Mouse (Mus musculus) CH12.LX (cell line): ENCODE data around the gene Olfr1286. TPM values are rescaled to one million over a fixed set of nuclear protein-coding genes. Genes with fewer than 3 reads are reported as not detected.

Experiments
- DNase-seq: peaks from one replicate; pipeline ENCODE4 v3.0.0-alpha.2; 2013; ENCODE audit errors: extremely low read depth
- H3K27ac ChIP-seq: 2 replicates; pipeline ENCODE4 v1.5.1; 2012; ENCODE audit warnings: low read depth, mild to moderate bottlenecking, control low read depth, moderate library complexity; ENCODE audit not compliant: insufficient read depth
- H3K27me3 ChIP-seq: replicated peaks from 2 replicates; pipeline ENCODE3; 2012; ENCODE audit warnings: inconsistent platforms
- H3K36me3 ChIP-seq, 2 experiments: replicated peaks in 1 of 2; 2 replicates each; pipeline versions ENCODE3 to v1.6.1; 2012; ENCODE audit warnings: inconsistent platforms in 1 of 2, low read length in 1 of 2, mild to moderate bottlenecking in 1 of 2, mixed read lengths in 1 of 2, moderate library complexity in 1 of 2; ENCODE audit not compliant: control insufficient read depth in 1 of 2, insufficient read depth in 1 of 2
- H3K4me1 ChIP-seq, 2 experiments: 2 replicates each; pipeline ENCODE4 v1.6.1; 2012; ENCODE audit warnings: inconsistent platforms in 1 of 2, moderate library complexity in 1 of 2; ENCODE audit not compliant: insufficient read depth in 2 of 2, control insufficient read depth in 1 of 2
- H3K4me2 ChIP-seq: 2 replicates; pipeline ENCODE4 v1.6.1; 2012; ENCODE audit warnings: low read depth, mild to moderate bottlenecking, control low read depth; ENCODE audit not compliant: poor library complexity, insufficient read depth, severe bottlenecking
- H3K4me3 ChIP-seq, 3 experiments: fragments of 150-350 bp in 1 of 3; sonication (generic) in 1 of 3; replicated peaks in 1 of 3; 2 replicates each; pipeline versions ENCODE3 to v1.5.1; 2011 to 2012; ENCODE audit warnings: low read depth in 2 of 3, low read length in 2 of 3, mild to moderate bottlenecking in 2 of 3, moderate library complexity in 2 of 3, control low read depth in 1 of 3, improper control_type of control experiment in 1 of 3, inconsistent platforms in 1 of 3, mixed read lengths in 1 of 3; ENCODE audit not compliant: poor library complexity in 1 of 3
- H3K79me2 ChIP-seq: replicated peaks from 2 replicates; pipeline ENCODE4 v1.6.1; 2012; ENCODE audit warnings: mild to moderate bottlenecking, moderate library complexity; ENCODE audit not compliant: control insufficient read depth, poor library complexity, insufficient read depth, severe bottlenecking; ENCODE audit errors: extremely low read depth
- H3K9ac ChIP-seq: 2 replicates; pipeline ENCODE4 v1.6.1; 2012; ENCODE audit warnings: low read depth, mild to moderate bottlenecking, control low read depth, moderate library complexity; ENCODE audit not compliant: insufficient read depth
- H3K9me3 ChIP-seq: replicated peaks from 2 replicates; pipeline ENCODE3; 2012; ENCODE audit warnings: low read length, inconsistent platforms, mixed read lengths
- CHD2 ChIP-seq: IDR thresholded peaks from 2 replicates; pipeline ENCODE4 v1.6.1; 2011; ENCODE audit warnings: low read length, improper control_type of control experiment
- ELF1 ChIP-seq: IDR thresholded peaks from 2 replicates; pipeline ENCODE4 v1.6.1; 2014; ENCODE audit warnings: low read depth, mild to moderate bottlenecking, inconsistent platforms, low read length, improper control_type of control experiment
- JUN ChIP-seq: IDR thresholded peaks from 2 replicates; pipeline ENCODE4 v1.6.1; 2011; ENCODE audit warnings: low read depth, mild to moderate bottlenecking, low read length, improper control_type of control experiment, moderate library complexity; ENCODE audit not compliant: insufficient read depth
- MAFK ChIP-seq: IDR thresholded peaks from 2 replicates; pipeline ENCODE4 v1.6.1; 2011; ENCODE audit warnings: low read length, improper control_type of control experiment; ENCODE audit not compliant: insufficient replicate concordance
- MYC ChIP-seq: IDR thresholded peaks from 2 replicates; pipeline ENCODE4 v1.6.1; 2011; ENCODE audit warnings: low read depth, mild to moderate bottlenecking, improper control_type of control experiment, low read length
- PAX5 ChIP-seq: IDR thresholded peaks from 2 replicates; pipeline ENCODE4 v1.6.1; 2012; ENCODE audit warnings: low read length, inconsistent platforms, mixed read lengths
- TBP ChIP-seq: conservative IDR thresholded peaks from 2 replicates; pipeline ENCODE4 v1.6.1; 2011; ENCODE audit warnings: low read depth, low read length, improper control_type of control experiment
- USF1 ChIP-seq: IDR thresholded peaks from 2 replicates; pipeline ENCODE4 v1.6.1; 2014; ENCODE audit warnings: low read depth, mild to moderate bottlenecking, inconsistent platforms, low read length, improper control_type of control experiment
- ZNF384 ChIP-seq: IDR thresholded peaks from 2 replicates; pipeline ENCODE4 v1.6.1; 2012; ENCODE audit warnings: low read depth, low read length, improper control_type of control experiment, inconsistent platforms
- dilution Hi-C: fragments of 300-500 bp; cut with MboI; formaldehyde crosslinking; loops from 2 replicates; pipeline ENCODE4 v1.14.3; 2020; ENCODE audit warnings: low sequenced_read_pairs; ENCODE audit not compliant: extremely low pct_unique_long_range_greater_than_20kb, extremely low pct_ligation_motif_present
- in situ Hi-C: fragments of 300-500 bp; cut with MboI; formaldehyde crosslinking; loops from 3 replicates; pipeline ENCODE4 v1.14.3; 2019; ENCODE audit warnings: low sequenced_read_pairs, low pct_ligation_motif_present, low pct_unique_long_range_greater_than_20kb, mixed read lengths
- polyA plus RNA-seq: library from polyadenylated mRNA; unstranded; fragments of >175 nt; gene quantifications from 2 replicates; pipeline ENCODE4 v1.2.1, GENCODE M21; 2012; ENCODE audit warnings: low read depth; ENCODE audit not compliant: insufficient read length
- total RNA-seq, 2 experiments: library from RNA; depleted of rRNA; stranded (reverse); fragments of 300-350 nt in 1 of 2; fragments of >200 nt in 1 of 2; gene quantifications; 2 replicates each; pipeline ENCODE4 v1.2.3; 2012 to 2014

Gene Olfr1286
- total and polyA plus RNA-seq, 3 experiments = not detected

- peaks cover 2% of the 10 kb centered on the region for H3K9me3 ChIP-seq
- no peak for TF ChIP-seq ELF1
- no peak for TF ChIP-seq CHD2
- no peak for TF ChIP-seq JUN
- no peak for TF ChIP-seq MAFK
- no peak for TF ChIP-seq MYC
- no peak for TF ChIP-seq PAX5
- no peak for TF ChIP-seq TBP
- TF ChIP-seq USF1 = no peak
- TF ChIP-seq ZNF384 = no peak
- no peak within 1 kb of the TSS for H3K27ac ChIP-seq
- H3K27me3 ChIP-seq = no peaks in the 10 kb centered on the region
- DNase-seq = no peak
- in situ Hi-C loops (no loop called here), dilution Hi-C loops (no loop called here)
- H3K9ac ChIP-seq = no peak within 1 kb of the TSS
- no peaks in the 10 kb centered on the region for H3K4me1 ChIP-seq
- H3K36me3 ChIP-seq = no peaks in the 10 kb centered on the region
- H3K79me2 ChIP-seq = no peaks in the 10 kb centered on the region
- no peak within 1 kb of the TSS for H3K4me2 ChIP-seq
- no peak within 1 kb of the TSS for H3K4me3 ChIP-seq
Measured at GRCm38 (mm10) chr2:111375222-111375621, 47.7 kb downstream of the Olfr1286 start, which contains the start of gene Olfr1284. Gene Olfr1284, plus strand, starts transcription at chr2:111375522.

Other genes with a start within 250 kb of the Olfr1286 start
Only the 20 nearest of the 22 such genes appear.
- gene 4930430A15Rik, start 193.5 kb downstream of the Olfr1286 start, total RNA-seq (2012; rRNA removed) = not detected in 2 replicates
- not detected in 2 replicates for gene 4930430A15Rik, start 193.5 kb downstream of the Olfr1286 start, total RNA-seq (2014; rRNA removed)
- not detected in 2 replicates for gene 4930430A15Rik, start 193.5 kb downstream of the Olfr1286 start, polyA plus RNA-seq
- gene Olfr1275, start 187.8 kb downstream of the Olfr1286 start, total RNA-seq (2012; rRNA removed) = not detected in 2 replicates
- not detected in 2 replicates for gene Olfr1275, start 187.8 kb downstream of the Olfr1286 start, total RNA-seq (2014; rRNA removed)
- gene Olfr1275, start 187.8 kb downstream of the Olfr1286 start, polyA plus RNA-seq = not detected in 2 replicates
- not detected in 2 replicates for gene Olfr1276, start 168.6 kb downstream of the Olfr1286 start, total RNA-seq (2012; rRNA removed)
- gene Olfr1276, start 168.6 kb downstream of the Olfr1286 start, total RNA-seq (2014; rRNA removed) = not detected in 2 replicates
- not detected in 2 replicates for gene Olfr1276, start 168.6 kb downstream of the Olfr1286 start, polyA plus RNA-seq
- not detected in 2 replicates for gene Olfr1277, start 149.0 kb downstream of the Olfr1286 start, total RNA-seq (2012; rRNA removed)
- gene Olfr1277, start 149.0 kb downstream of the Olfr1286 start, total RNA-seq (2014; rRNA removed) = not detected in 2 replicates
- not detected in 2 replicates for gene Olfr1277, start 149.0 kb downstream of the Olfr1286 start, polyA plus RNA-seq
- gene Olfr1278, start 133.0 kb downstream of the Olfr1286 start, total RNA-seq (2012; rRNA removed) = not detected in 2 replicates
- not detected in 2 replicates for gene Olfr1278, start 133.0 kb downstream of the Olfr1286 start, total RNA-seq (2014; rRNA removed)
- gene Olfr1278, start 133.0 kb downstream of the Olfr1286 start, polyA plus RNA-seq = not detected in 2 replicates
- gene Olfr1279, start 122.5 kb downstream of the Olfr1286 start, total RNA-seq (2012; rRNA removed) = not detected in 2 replicates
- gene Olfr1279, start 122.5 kb downstream of the Olfr1286 start, total RNA-seq (2014; rRNA removed) = not detected in 2 replicates
- gene Olfr1279, start 122.5 kb downstream of the Olfr1286 start, polyA plus RNA-seq = not detected in 2 replicates
- gene Olfr1280, start 109.1 kb downstream of the Olfr1286 start, total RNA-seq (2012; rRNA removed) = not detected in 2 replicates
- not detected in 2 replicates for gene Olfr1280, start 109.1 kb downstream of the Olfr1286 start, total RNA-seq (2014; rRNA removed)
- not detected in 2 replicates for gene Olfr1280, start 109.1 kb downstream of the Olfr1286 start, polyA plus RNA-seq
- gene Olfr1281, start 96.6 kb downstream of the Olfr1286 start, total RNA-seq (2012; rRNA removed) = not detected in 2 replicates
- gene Olfr1281, start 96.6 kb downstream of the Olfr1286 start, total RNA-seq (2014; rRNA removed) = not detected in 2 replicates
- gene Olfr1281, start 96.6 kb downstream of the Olfr1286 start, polyA plus RNA-seq = not detected in 2 replicates
- gene Olfr1282, start 87.0 kb downstream of the Olfr1286 start, total RNA-seq (2012; rRNA removed) = not detected in 2 replicates
- not detected in 2 replicates for gene Olfr1282, start 87.0 kb downstream of the Olfr1286 start, total RNA-seq (2014; rRNA removed)
- gene Olfr1282, start 87.0 kb downstream of the Olfr1286 start, polyA plus RNA-seq = not detected in 2 replicates
- not detected in 2 replicates for gene Olfr1283, start 56.3 kb downstream of the Olfr1286 start, total RNA-seq (2012; rRNA removed)
- not detected in 2 replicates for gene Olfr1283, start 56.3 kb downstream of the Olfr1286 start, total RNA-seq (2014; rRNA removed)
- gene Olfr1283, start 56.3 kb downstream of the Olfr1286 start, polyA plus RNA-seq = not detected in 2 replicates
- gene Olfr1284, start 47.6 kb downstream of the Olfr1286 start, total RNA-seq (2012; rRNA removed) = not detected in 2 replicates
- not detected in 2 replicates for gene Olfr1284, start 47.6 kb downstream of the Olfr1286 start, total RNA-seq (2014; rRNA removed)
- not detected in 2 replicates for gene Olfr1284, start 47.6 kb downstream of the Olfr1286 start, polyA plus RNA-seq
- gene Olfr1287, start 26.0 kb upstream of the Olfr1286 start, total RNA-seq (2012; rRNA removed) = not detected in 2 replicates
- not detected in 2 replicates for gene Olfr1287, start 26.0 kb upstream of the Olfr1286 start, total RNA-seq (2014; rRNA removed)
- not detected in 2 replicates for gene Olfr1287, start 26.0 kb upstream of the Olfr1286 start, polyA plus RNA-seq
- gene Olfr1288, start 51.0 kb upstream of the Olfr1286 start, total RNA-seq (2012; rRNA removed) = not detected in 2 replicates
- gene Olfr1288, start 51.0 kb upstream of the Olfr1286 start, total RNA-seq (2014; rRNA removed) = not detected in 2 replicates
- gene Olfr1288, start 51.0 kb upstream of the Olfr1286 start, polyA plus RNA-seq = not detected in 2 replicates
- gene Olfr1289, start 57.7 kb upstream of the Olfr1286 start, total RNA-seq (2012; rRNA removed) = not detected in 2 replicates
- gene Olfr1289, start 57.7 kb upstream of the Olfr1286 start, total RNA-seq (2014; rRNA removed) = not detected in 2 replicates
- gene Olfr1289, start 57.7 kb upstream of the Olfr1286 start, polyA plus RNA-seq = not detected in 2 replicates
- gene Olfr1290, start 70.7 kb upstream of the Olfr1286 start, total RNA-seq (2012; rRNA removed) = not detected in 2 replicates
- not detected in 2 replicates for gene Olfr1290, start 70.7 kb upstream of the Olfr1286 start, total RNA-seq (2014; rRNA removed)
- gene Olfr1290, start 70.7 kb upstream of the Olfr1286 start, polyA plus RNA-seq = not detected in 2 replicates
- not detected in 2 replicates for gene Olfr1291-ps1, start 74.1 kb upstream of the Olfr1286 start, total RNA-seq (2012; rRNA removed)
- not detected in 2 replicates for gene Olfr1291-ps1, start 74.1 kb upstream of the Olfr1286 start, total RNA-seq (2014; rRNA removed)
- gene Olfr1291-ps1, start 74.1 kb upstream of the Olfr1286 start, polyA plus RNA-seq = not detected in 2 replicates
- gene Olfr1293-ps, start 102.1 kb upstream of the Olfr1286 start, total RNA-seq (2012; rRNA removed) = not detected in 2 replicates
- gene Olfr1293-ps, start 102.1 kb upstream of the Olfr1286 start, total RNA-seq (2014; rRNA removed) = not detected in 2 replicates
- gene Olfr1293-ps, start 102.1 kb upstream of the Olfr1286 start, polyA plus RNA-seq = 0.10 TPM in 1 of 2 replicates, not detected in the other
- not detected in 2 replicates for gene Olfr1294, start 117.2 kb upstream of the Olfr1286 start, total RNA-seq (2012; rRNA removed)
- gene Olfr1294, start 117.2 kb upstream of the Olfr1286 start, total RNA-seq (2014; rRNA removed) = not detected in 2 replicates
- not detected in 2 replicates for gene Olfr1294, start 117.2 kb upstream of the Olfr1286 start, polyA plus RNA-seq
- gene Olfr1295, start 146.6 kb upstream of the Olfr1286 start, total RNA-seq (2012; rRNA removed) = not detected in 2 replicates
- gene Olfr1295, start 146.6 kb upstream of the Olfr1286 start, total RNA-seq (2014; rRNA removed) = not detected in 2 replicates
- gene Olfr1295, start 146.6 kb upstream of the Olfr1286 start, polyA plus RNA-seq = not detected in 2 replicates
- not detected in 2 replicates for gene Olfr1297, start 203.4 kb upstream of the Olfr1286 start, total RNA-seq (2012; rRNA removed)
- not detected in 2 replicates for gene Olfr1297, start 203.4 kb upstream of the Olfr1286 start, total RNA-seq (2014; rRNA removed)
- not detected in 2 replicates for gene Olfr1297, start 203.4 kb upstream of the Olfr1286 start, polyA plus RNA-seq